Comparison of ENCODE assay signal across 1 mouse cellular context in genomic region chr5:142578192-142578591, GRCm38 (mm10).
TF ChIP-seq lines count a peak whose summit lies in the region.

No protein-coding gene starts in this region.

TF ChIP-seq in MEL, 35 proteins besides CTCF, POLR2A, EP300 and RAD21:
- no peak for TF ChIP-seq ELF1 (IDR thresholded peaks at IDR 0.05; ENCODE audit: low read depth, low read length)
- no peak for TF ChIP-seq MAFK (IDR thresholded peaks at IDR 0.05; ENCODE audit: borderline replicate concordance, low read depth, low read length)
- no peak for TF ChIP-seq CHD1 (IDR thresholded peaks at IDR 0.05; ENCODE audit: low read depth, low read length)
- TF ChIP-seq KAT2A (conservative IDR thresholded peaks at IDR 0.05; ENCODE audit: low read depth, low read length): no peak
- no peak for TF ChIP-seq JUND (IDR thresholded peaks at IDR 0.05; ENCODE audit: low read depth, low read length)
- no peak for TF ChIP-seq MYB (IDR thresholded peaks at IDR 0.05; ENCODE audit: low read depth, low read length)
